8 mouse cellular contexts compared by ENCODE assay signal in genomic region chr5:149635556-149635955, GRCm38 (mm10). TPM values are rescaled to one million over a fixed set of nuclear protein-coding genes. Genes with fewer than 3 reads are reported as not detected.
DNase-seq lines count a peak whose midpoint lies in the region; ATAC-seq and TF ChIP-seq lines count a peak whose summit lies in the region.

No protein-coding gene starts in this region.

- H3K4me2 ChIP-seq in hindbrain, embryonic 14.5 days (replicated peaks) = peak overlapping the region; percentile 88
- H3K4me2 ChIP-seq in lung, embryonic 16.5 days (ENCODE audit: low read depth, low read length) = peak overlapping the region; percentile 70

- no peak for ATAC-seq in hindbrain, embryonic 14.5 days (ENCODE audit: low FRiP score)
- ATAC-seq in lung, embryonic 16.5 days (ENCODE audit: low read depth) = no peak
- no peak for ATAC-seq in erythroid progenitor cell, adult 5-6 weeks (replicated peaks; ENCODE audit: low FRiP score, poor library complexity, severe bottlenecking)

- H3K27me3 ChIP-seq in testis, adult 2 months (ENCODE audit: control insufficient read depth, insufficient read depth, low read length) = no peaks in the 10 kb centered on the region
- H3K27me3 ChIP-seq in hindbrain, embryonic 14.5 days (ENCODE audit: control insufficient read depth, insufficient read depth, low read length) = no peaks in the 10 kb centered on the region
- no peaks in the 10 kb centered on the region for H3K27me3 ChIP-seq in lung, embryonic 16.5 days (ENCODE audit: control insufficient read depth, insufficient read depth, low read depth, low read length)

- peak overlapping the region; percentile 66 for H3K9ac ChIP-seq in hindbrain, embryonic 14.5 days
- H3K9ac ChIP-seq in lung, embryonic 16.5 days (ENCODE audit: low read length) = peak overlapping the region; percentile 68

- H3K9me3 ChIP-seq in hindbrain, embryonic 14.5 days (ENCODE audit: control insufficient read depth, low read length) = no peaks in the 10 kb centered on the region
- no peaks in the 10 kb centered on the region for H3K9me3 ChIP-seq in lung, embryonic 16.5 days (ENCODE audit: control insufficient read depth, low read length)

- H3K4me3 ChIP-seq in testis, adult 2 months (ENCODE audit: control insufficient read depth, low read depth, low read length) = peak overlapping the region; percentile 94
- peak overlapping the region; percentile 78 for H3K4me3 ChIP-seq in hindbrain, embryonic 14.5 days (replicated peaks; ENCODE audit: low read length)
- peak overlapping the region; percentile 60 for H3K4me3 ChIP-seq in lung, embryonic 16.5 days (ENCODE audit: low read length)

- DNase-seq in adrenal gland, postnatal 36 days = peak; percentile 49 to 58
- DNase-seq in adrenal gland, adult 8-10 months = no peak
- no peak for DNase-seq in testis, postnatal 14 days (ENCODE audit: low spot score)
- no peak for DNase-seq in hindbrain, embryonic 14.5 days (ENCODE audit: low spot score)
- DNase-seq in testis, postnatal 10 days (ENCODE audit: low spot score) = no peak

- under 1% methylated on average over 23 of the region's 24 CpGs for WGBS in hindbrain, embryonic 14.5 days
- 0% methylated on average over 24 of the region's 24 CpGs for WGBS in lung, embryonic 16.5 days

- no peak for TF ChIP-seq CTCF in testis, adult 2 months (IDR thresholded peaks at IDR 0.05; ENCODE audit: control insufficient read depth, insufficient read depth, insufficient replicate concordance, low read depth, low read length)

- no peak for TF ChIP-seq POLR2A in testis, adult 2 months (IDR thresholded peaks at IDR 0.05; ENCODE audit: control insufficient read depth, low read depth, low read length)

- H3K4me1 ChIP-seq in testis, adult 2 months (ENCODE audit: control insufficient read depth, insufficient read depth, low read length) = no peaks in the 10 kb centered on the region; the same call in 1 of the 2 replicates
- H3K4me1 ChIP-seq in hindbrain, embryonic 14.5 days (replicated peaks; ENCODE audit: control insufficient read depth, insufficient read depth, low read length) = peaks cover 21% of the 10 kb centered on the region
- peaks cover 14% of the 10 kb centered on the region for H3K4me1 ChIP-seq in lung, embryonic 16.5 days (replicated peaks; ENCODE audit: control insufficient read depth, insufficient read depth, low read length)

- peak overlapping the region; percentile 64 for H3K27ac ChIP-seq in testis, adult 2 months (ENCODE audit: control insufficient read depth, insufficient read depth, low read depth, low read length)
- H3K27ac ChIP-seq in hindbrain, embryonic 14.5 days = peak overlapping the region; percentile 85
- peak overlapping the region; percentile 76 for H3K27ac ChIP-seq in lung, embryonic 16.5 days (ENCODE audit: low read length)

- H3K36me3 ChIP-seq in testis, adult 2 months (ENCODE audit: control insufficient read depth, insufficient read depth, low read length) = peaks cover 3% of the 10 kb centered on the region
- H3K36me3 ChIP-seq in hindbrain, embryonic 14.5 days (replicated peaks; ENCODE audit: control insufficient read depth, insufficient read depth) = peaks cover 29% of the 10 kb centered on the region
- peaks cover 7% of the 10 kb centered on the region; the same call in 1 of the 2 replicates for H3K36me3 ChIP-seq in lung, embryonic 16.5 days (ENCODE audit: control insufficient read depth, insufficient read depth, low read length)

RNA-seq across cellular contexts. Expression of gene Hsph1, which starts 0.6 kb away (rescaled TPM):
- 100 to 1,000 TPM in 1 of 2 experiments, 10 to 100 TPM in 1; 95.9 to 367 TPM for total RNA-seq in adrenal gland, postnatal 36 days (2021)
- 100 to 1,000 TPM in 3 of 4 experiments, 10 to 100 TPM in 1; 95.3 to 315 (median 114) TPM for total RNA-seq in adrenal gland, adult 8-10 months (2022)
- polyA plus RNA-seq in testis, adult 2 months (2012; rRNA removed) = 19.7 and 22.7 TPM in 2 replicates
- 99.4 and 117 TPM in 2 replicates for polyA plus RNA-seq in hindbrain, embryonic 14.5 days (2014; fragmentation: Nextera tagmentation; extraction: Ambion mirVana)
- polyA plus RNA-seq in lung, embryonic 16.5 days (2015; fragmentation: Nextera tagmentation; extraction: Ambion mirVana) = 42.6 and 44.6 TPM in 2 replicates
- 11.2 and 36.9 TPM in 2 replicates for total RNA-seq in erythroid progenitor cell, adult 5-6 weeks (2015; ENCODE audit: low replicate concordance)
- 3.8 and 23.2 TPM in 2 replicates for total RNA-seq in erythroid progenitor cell, adult 5-6 weeks (2017; ENCODE audit: low replicate concordance)

RNA-seq across cellular contexts. Expression of gene B3glct, which starts 42.5 kb away (rescaled TPM):
- 10 to 100 TPM; 27.3 to 28.9 TPM for total RNA-seq in adrenal gland, postnatal 36 days (2021)
- total RNA-seq in adrenal gland, adult 8-10 months (2022) = 10 to 100 TPM; 27.9 to 40.0 (median 34.9) TPM
- 0.83 and 1.0 TPM in 2 replicates for polyA plus RNA-seq in testis, adult 2 months (2012; rRNA removed)
- polyA plus RNA-seq in hindbrain, embryonic 14.5 days (2014; fragmentation: Nextera tagmentation; extraction: Ambion mirVana) = 15.9 and 18.8 TPM in 2 replicates
- 13.0 and 13.8 TPM in 2 replicates for polyA plus RNA-seq in lung, embryonic 16.5 days (2015; fragmentation: Nextera tagmentation; extraction: Ambion mirVana)
- 4.0 and 11.7 TPM in 2 replicates for total RNA-seq in erythroid progenitor cell, adult 5-6 weeks (2015; ENCODE audit: low replicate concordance)
- total RNA-seq in erythroid progenitor cell, adult 5-6 weeks (2017; ENCODE audit: low replicate concordance) = 5.1 and 6.7 TPM in 2 replicates

Comparison
In these comparisons a context has a peak if more than half of its experiments do, and no peak if none do; other contexts are left out.
1. DNase-seq: peak in adrenal gland, postnatal 36 days (2 of 2); none in adrenal gland, adult 8-10 months (single experiment), testis, postnatal 14 days (single experiment), hindbrain, embryonic 14.5 days (single experiment) and testis, postnatal 10 days (single experiment).
2. Peak in every context shown above with its lines, with median percentiles within 50 percentile points of each other: H3K27ac ChIP-seq and H3K4me3 ChIP-seq.